Mouse (Mus musculus) lung, postnatal 10 days (tissue): ENCODE data around the gene Ankrd31.
A peak's percentile ranks its signal among the peaks of the same experiment; 100 is the strongest.
"Not testable (repeated sequence)": the region's sequence is repeated elsewhere in the genome, so short reads cannot be mapped to it uniquely, and the experiment has no call there.

ENCODE experiments used
- DNase-seq: peaks from one replicate; pipeline ENCODE4 v3.0.0; 2021

The Ankrd31 gene

DNA sequence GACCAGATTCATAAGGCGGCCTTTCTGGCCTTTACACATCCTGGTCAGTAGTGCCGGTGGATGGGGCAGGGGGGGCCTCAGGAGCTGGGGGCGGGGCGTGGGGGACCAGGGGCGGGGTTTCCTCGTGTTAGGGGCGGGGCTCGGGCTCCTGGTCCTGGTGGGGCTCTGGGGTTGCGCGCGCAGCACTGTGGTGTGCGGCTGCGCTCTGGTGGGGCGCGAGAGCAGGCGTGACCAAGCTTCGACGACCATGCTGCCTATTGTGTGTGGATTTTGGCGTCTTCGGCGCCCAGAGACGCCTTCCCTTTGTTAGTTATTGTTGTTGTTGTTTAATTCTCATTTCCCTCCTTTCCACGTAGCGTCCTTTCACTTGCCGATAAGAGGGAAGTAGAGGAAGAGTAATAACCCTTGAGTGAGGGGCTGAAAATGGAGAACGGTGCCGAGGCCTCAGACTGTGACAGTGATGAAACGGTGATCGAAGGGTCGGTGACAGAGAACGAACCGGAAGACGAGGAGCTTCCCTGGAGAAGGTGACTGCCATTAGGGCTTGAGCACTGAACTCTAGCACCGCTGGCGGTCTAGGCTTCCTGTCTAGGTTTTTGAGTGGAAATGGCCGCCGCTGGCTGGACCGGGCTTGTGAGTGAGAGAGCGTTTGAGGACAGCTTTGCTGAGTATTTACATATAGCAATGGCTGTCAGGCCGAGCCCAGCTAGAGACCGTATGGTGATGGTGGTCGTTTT lies at the start of gene Ankrd31:
Ankrd31 (plus strand) TSS at position 164 of the 737 bp plus-strand sequence.
- no peak for DNase-seq

DNA sequence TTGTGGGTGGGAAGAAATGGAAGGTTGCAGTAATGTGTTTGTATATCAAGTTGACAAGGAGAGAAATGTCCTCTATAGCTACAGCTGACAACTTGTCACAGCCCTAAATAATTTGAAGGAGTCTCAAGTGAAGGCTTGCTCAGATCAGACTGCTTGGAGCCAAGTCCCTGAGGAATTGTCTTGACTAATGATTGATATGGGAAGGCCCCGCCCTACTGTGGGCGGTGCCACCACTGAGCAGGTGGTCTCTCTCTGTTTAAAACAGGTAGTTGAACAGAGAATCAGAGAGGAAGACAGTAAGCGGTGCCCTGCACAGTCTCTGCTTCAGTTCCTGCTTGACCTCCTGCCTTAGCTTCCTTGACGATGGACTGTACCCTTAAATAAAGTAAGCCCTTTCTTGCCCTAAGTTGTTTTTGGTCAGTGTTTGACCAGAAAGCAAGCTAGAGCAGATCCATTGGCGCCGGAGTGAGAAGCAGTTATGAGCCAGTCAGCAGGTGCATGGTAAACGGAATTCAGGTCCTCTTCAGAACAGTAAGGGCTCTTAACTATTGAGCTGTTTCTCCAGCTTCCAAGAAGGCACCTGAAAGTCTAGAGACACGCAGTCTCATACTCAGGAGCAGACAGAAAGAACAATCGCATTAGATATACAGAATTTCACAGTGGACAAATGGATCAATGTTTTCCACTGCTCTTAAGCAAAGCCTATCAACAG lies 45.3 kb upstream of the Ankrd31 start:
- no peak for DNase-seq

DNA sequence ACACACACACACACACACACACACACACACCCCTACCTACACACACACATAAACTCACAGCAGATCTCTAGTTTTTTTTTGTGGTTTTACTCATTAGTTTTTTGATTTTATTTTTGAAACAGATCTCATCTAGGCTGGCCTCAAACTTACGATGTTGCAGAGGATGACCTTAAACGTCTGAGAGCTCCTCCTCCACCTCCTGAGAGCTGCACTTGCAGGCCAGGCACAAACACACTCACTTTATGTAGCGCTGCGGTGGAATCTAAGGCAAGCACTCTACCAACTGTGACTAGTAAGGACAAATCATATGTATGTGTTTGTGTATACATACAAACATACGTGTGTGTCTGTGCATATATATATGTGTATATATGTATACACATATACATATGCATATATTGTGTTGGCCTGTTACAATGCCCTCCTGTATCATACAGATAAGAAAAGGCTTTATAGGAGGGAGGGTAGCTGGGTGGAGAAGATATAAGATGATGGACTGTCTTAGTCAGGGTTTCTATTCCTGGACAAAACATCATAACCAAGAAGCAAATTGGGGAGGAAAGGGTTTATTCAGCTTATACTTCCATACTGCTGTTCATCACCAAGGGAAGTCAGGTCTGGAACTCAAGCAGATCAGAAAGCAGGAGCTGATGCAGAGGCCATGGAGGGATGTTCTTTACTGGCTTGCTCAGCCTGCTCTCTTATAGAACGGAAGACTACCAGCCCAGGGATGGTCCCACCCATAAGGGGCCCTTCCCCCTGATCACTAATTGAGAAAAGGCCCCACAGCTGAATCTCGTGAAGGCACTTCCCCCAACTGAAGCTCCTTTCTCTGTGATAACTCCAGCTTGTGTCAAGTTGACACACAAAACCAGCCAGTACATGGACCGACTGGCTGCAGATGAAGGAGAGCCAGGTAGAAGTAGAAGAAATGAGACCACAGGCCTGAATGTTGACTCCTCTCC lies 38.5 kb upstream of the Ankrd31 start:
- DNase-seq: no peak

DNA sequence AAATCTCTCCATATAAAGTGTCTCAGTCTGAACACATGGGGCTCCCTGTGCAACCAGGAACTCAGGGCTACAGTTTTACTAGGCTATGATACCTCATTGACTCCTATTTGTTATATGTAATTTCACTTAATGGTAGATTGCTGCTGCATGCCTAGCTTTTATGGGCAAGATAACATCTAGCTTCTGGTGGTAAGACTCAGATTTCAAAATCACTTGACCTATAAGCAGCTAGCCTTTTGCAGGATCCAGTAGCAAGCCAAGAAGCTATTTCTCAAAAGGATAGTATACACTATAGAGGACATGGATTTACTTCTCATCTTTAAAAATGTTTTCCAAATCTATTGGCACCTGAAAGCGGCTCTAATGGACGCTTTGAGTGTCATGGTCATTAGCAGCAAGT lies 31.8 kb upstream of the Ankrd31 start:
- no peak for DNase-seq

GRCm38 (mm10) chr13:96717821-96718220 lies 30.3 kb upstream of the Ankrd31 start:
- DNase-seq: no peak

DNA sequence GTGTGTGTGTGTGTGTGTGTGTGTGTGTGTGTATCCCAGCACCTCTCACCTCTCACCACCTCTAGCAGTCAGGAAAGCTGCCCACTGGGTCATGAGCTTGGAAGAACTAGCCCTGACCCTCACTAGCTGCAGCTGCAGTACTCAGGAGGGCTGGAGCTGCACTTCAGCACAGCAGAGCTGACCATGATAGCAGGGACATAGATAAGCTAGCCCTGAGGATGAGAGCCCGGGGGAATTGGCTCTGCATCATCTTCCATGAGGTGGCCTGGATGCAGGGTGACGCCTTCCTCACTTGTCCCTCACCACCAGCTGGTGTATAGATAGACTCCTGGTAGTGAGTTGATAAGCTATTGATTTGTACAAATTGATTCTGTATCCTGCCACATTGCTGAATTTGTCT lies 28.1 kb upstream of the Ankrd31 start:
- no peak for DNase-seq

DNA sequence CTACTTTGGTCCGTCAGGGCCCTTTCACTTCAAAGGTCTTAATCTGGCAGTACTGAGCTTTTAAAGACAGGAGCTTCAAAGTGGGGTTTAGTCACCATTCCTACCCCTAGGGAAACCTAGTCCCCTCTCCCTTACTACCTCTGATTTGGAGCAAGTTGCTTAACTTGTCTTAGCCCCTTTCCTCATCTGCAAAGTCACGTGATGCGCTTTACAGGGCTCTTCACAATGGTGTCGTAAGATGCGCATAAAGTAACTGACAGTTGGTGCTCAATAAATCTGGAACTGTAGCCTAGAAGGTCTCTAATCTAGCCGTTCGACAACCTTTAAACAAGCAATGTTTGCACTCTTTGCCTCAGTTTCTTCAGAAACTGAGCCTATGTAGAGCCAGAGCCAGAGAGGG lies 19.8 kb upstream of the Ankrd31 start:
- DNase-seq: no peak

- no peak for DNase-seq
These were observed 18.9 kb upstream of the Ankrd31 start for GRCm38 (mm10) chr13:96729146-96729545.

DNA sequence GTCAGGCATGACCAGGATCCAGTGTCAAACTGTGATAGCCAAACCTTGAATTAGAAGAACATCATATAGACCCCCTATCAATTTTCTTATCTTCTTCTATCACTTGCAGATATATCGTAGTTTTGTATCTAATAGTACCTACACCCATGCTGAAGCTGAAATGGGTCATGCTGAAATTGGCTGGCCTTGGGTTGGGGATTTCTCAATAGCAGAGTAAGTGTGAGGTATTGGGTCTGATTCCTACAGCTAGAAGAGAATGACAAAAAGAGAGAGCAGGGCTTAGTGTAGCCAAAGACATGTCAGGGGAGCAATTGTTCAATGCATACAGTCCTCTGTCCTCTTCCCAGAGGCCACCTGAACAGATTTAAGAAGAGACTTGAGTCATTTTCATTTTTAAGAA lies 18.0 kb upstream of the Ankrd31 start:
- DNase-seq: no peak

- no peak for DNase-seq
These were observed 12.9 kb upstream of the Ankrd31 start for GRCm38 (mm10) chr13:96735175-96735574.

- no peak for DNase-seq
These were observed 7.9 kb upstream of the Ankrd31 start for GRCm38 (mm10) chr13:96740159-96740558.

- no peak for DNase-seq
These were observed 5.2 kb upstream of the Ankrd31 start for GRCm38 (mm10) chr13:96742871-96743270.

GRCm38 (mm10) chr13:96746055-96746454 lies 2.0 kb upstream of the Ankrd31 start:
- DNase-seq: no peak

- DNase-seq: no peak
These were observed 1.8 kb downstream of the Ankrd31 start for GRCm38 (mm10) chr13:96749859-96750258.

DNA sequence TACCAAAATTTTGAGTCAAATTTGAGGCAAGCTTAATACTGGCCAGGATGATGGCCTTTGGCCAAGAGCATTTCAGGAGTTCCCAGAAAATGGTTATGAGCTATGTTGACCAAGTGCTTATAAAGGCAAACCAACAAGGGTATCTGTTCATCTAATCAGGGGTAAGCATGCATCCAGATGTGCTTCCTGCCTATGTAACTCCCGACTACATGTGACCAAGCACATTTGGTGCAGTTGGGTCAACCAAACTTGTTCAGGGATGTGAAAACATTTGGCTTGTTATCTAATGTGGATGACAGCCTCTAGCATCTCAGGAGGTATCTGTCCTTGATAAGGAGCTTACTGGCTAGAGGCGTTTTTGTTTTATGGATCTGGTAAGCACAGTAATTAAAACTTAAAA lies 12.8 kb downstream of the Ankrd31 start:
- DNase-seq: no peak

GRCm38 (mm10) chr13:96786071-96786470 lies 38.0 kb downstream of the Ankrd31 start:
- DNase-seq: not testable (repeated sequence)

DNA sequence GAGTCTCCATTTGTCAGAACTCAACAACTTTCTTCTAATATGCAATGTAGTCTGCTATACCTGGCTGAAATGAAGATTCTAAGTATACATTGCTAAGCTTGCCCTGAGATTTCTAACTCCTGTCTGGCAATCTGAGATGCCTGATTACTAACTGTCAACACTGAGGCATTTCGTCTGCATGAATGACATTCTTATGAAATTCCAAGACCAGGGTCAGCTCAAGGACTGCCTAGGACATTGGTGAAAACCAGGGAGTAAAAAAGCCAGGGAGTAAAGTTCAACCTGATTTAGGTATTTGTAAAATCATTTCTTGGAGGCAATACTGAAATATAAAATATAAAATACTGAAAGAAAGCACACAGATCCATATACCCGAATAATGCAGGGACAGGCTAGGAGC lies 45.4 kb downstream of the Ankrd31 start:
- DNase-seq: no peak

GRCm38 (mm10) chr13:96795301-96795700 lies 47.2 kb downstream of the Ankrd31 start:
- DNase-seq: no peak

DNA sequence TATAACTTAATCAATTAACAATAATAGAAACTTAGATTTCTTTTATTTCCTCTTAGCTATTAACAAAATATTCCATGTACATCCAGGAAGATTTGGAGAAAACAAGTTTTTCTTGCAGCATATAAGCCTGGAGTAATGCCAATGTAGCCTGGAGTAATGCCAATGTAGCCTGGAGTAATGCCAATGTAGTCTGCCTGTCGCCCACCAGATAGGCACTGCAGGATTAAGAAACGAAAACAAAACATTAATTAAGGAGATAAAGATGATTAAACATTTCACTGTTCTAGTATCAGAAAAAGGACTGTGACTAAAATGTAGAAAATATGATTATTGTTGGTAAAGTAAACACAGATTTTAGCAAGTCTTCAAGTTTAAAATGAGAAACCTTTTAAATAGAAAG lies 49.4 kb downstream of the Ankrd31 start:
- peak; percentile 8 for DNase-seq

DNA sequence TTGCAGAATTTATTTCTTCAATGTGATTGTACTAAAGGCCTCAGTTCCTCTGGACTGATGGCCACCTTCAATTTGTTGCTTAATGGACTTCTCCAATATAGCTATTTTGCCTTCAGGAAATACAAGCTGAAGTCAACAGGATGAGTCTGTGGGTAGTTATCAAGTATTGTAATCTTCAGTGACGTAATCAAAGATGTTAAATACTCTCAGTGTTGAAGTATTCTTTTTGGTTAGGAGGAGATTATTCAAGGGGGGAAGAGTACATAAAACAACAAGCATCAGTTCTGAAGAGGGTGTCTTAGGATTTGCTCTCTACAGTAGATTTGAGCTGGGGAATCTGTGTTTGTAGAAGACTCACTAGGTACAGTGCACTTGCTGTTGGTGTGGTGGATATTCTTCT lies 101.7 kb downstream of the Ankrd31 start:
- DNase-seq: no peak

- no peak for DNase-seq
These were observed 104.1 kb downstream of the Ankrd31 start for GRCm38 (mm10) chr13:96852133-96852532.

GRCm38 (mm10) chr13:96853256-96853655 lies 105.2 kb downstream of the Ankrd31 start:
- DNase-seq: peak; percentile 7

- peak; percentile 76 for DNase-seq
These were observed 107.1 kb downstream of the Ankrd31 start for GRCm38 (mm10) chr13:96855191-96855590.
